Mouse (Mus musculus) cortical plate, adult 2 months (tissue): ENCODE data around the gene Slc26a10. TPM values are rescaled to one million over a fixed set of nuclear protein-coding genes. Genes with fewer than 3 reads are reported as not detected.
"Not testable (repeated sequence)": the region's sequence is repeated elsewhere in the genome, so short reads cannot be mapped to it uniquely, and the experiment has no call there.

Experiments
- H3K27ac ChIP-seq: fragments of 200-500 bp; 2 replicates; pipeline ENCODE4 v1.5.1; 2012; ENCODE audit warnings: low read length, control low read depth, inconsistent platforms; ENCODE audit not compliant: insufficient read depth
- H3K4me1 ChIP-seq: fragments of 200-500 bp; 2 replicates; pipeline ENCODE4 v1.6.1; 2011; ENCODE audit warnings: low read length; ENCODE audit not compliant: control insufficient read depth, insufficient read depth
- H3K4me3 ChIP-seq: fragments of 200-500 bp; 2 replicates; pipeline ENCODE4 v1.5.1; 2011; ENCODE audit warnings: mild to moderate bottlenecking, low read length, control low read depth; ENCODE audit not compliant: insufficient read depth
- CTCF ChIP-seq: fragments of 200-500 bp; IDR thresholded peaks from 2 replicates; pipeline ENCODE4 v1.5.1; 2011; ENCODE audit warnings: mild to moderate bottlenecking, control low read depth, low read length; ENCODE audit not compliant: insufficient read depth; ENCODE audit errors: extremely low read depth
- POLR2A ChIP-seq: fragments of 200-500 bp; IDR thresholded peaks from 2 replicates; pipeline ENCODE4 v1.6.1; 2011; ENCODE audit warnings: mild to moderate bottlenecking, low read length, control low read depth; ENCODE audit not compliant: insufficient read depth; ENCODE audit errors: extremely low read depth
- polyA plus RNA-seq: library from polyadenylated mRNA; depleted of rRNA; stranded (reverse); fragments of >200 nt; gene quantifications from 2 replicates; pipeline ENCODE4 v1.2.3, GENCODE M21; 2012

Slc26a10 gene
- polyA plus RNA-seq, 1 experiment = 8.7 TPM

GRCm38 (mm10) chr10:127138328-127139141 lies 41.9 kb downstream of the Slc26a10 start:
- H3K4me3 ChIP-seq = no peak overlapping the region
- H3K27ac ChIP-seq = no peak overlapping the region
- TF ChIP-seq CTCF (no peak), POLR2A (no peak)
- no peaks in the 10 kb centered on the region for H3K4me1 ChIP-seq

DNA sequence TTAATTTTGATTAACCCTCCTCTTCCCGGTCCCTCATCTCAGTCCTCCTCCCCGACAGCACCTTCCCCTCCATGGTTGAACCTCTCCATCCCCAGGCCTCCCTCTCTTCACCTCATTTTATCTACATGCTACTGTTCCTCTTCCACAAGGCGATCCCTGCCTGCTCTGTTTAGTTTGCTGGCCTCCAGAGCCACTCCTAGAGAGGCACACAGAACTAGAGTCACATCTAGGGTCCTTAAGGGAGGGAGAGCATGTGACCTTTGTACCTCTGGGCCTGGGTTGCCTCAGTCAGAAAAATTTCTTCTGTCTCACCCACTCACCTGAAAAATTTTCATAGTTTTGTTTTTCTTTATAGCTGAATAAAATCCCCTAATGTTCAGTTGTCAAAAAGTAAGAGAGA lies 42.5 kb downstream of the Slc26a10 start:
- TF ChIP-seq CTCF (no peak), POLR2A (no peak)
- H3K4me3 ChIP-seq = no peak overlapping the region
- no peaks in the 10 kb centered on the region for H3K4me1 ChIP-seq
- H3K27ac ChIP-seq = no peak overlapping the region

DNA sequence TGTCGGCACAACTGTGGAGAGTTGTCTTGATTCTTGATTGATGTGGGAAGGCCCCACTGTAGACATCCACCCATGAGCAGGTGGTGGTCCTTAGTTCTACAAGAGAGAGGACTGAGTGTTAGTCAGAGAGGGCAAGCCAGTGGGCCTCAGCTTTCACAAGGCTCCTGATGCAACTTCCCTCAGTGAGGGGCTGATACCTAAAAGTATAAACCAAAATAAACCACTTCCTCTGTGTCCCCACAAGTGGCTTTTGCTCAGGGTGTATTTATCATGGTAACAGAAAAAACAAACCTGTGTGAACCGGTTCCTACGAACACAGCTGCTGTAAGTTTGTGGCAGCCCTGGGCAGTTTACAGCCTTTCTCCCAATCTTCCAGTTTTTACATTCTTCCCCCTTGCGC lies 43.9 kb downstream of the Slc26a10 start:
- Histone ChIP-seq H3K27ac (no peak overlapping the region), H3K4me3 (no peak overlapping the region)
- TF ChIP-seq CTCF (no peak), POLR2A (no peak)

GRCm38 (mm10) chr10:127135118-127135836 lies 45.2 kb downstream of the Slc26a10 start:
- Histone ChIP-seq H3K27ac (no peak overlapping the region), H3K4me1 (no peaks in the 10 kb centered on the region), H3K4me3 (no peak overlapping the region)
- TF ChIP-seq CTCF (no peak), POLR2A (no peak)

More for the DNA sequence above, 43.9 kb downstream of the Slc26a10 start:
- no peaks in the 10 kb centered on the region for H3K4me1 ChIP-seq

- not testable (repeated sequence) for H3K4me1 ChIP-seq, H3K27ac ChIP-seq, H3K4me3 ChIP-seq
- TF ChIP-seq CTCF = peak; percentile 25; the same call in 1 of the 2 replicates
Measured at GRCm38 (mm10) chr10:127134394-127135035, 45.9 kb downstream of the Slc26a10 start.

- no peaks in the 10 kb centered on the region for H3K4me1 ChIP-seq
- TF ChIP-seq CTCF (no peak), POLR2A (no peak)
Measured at GRCm38 (mm10) chr10:127132469-127132868, 48.0 kb downstream of the Slc26a10 start.

DNA sequence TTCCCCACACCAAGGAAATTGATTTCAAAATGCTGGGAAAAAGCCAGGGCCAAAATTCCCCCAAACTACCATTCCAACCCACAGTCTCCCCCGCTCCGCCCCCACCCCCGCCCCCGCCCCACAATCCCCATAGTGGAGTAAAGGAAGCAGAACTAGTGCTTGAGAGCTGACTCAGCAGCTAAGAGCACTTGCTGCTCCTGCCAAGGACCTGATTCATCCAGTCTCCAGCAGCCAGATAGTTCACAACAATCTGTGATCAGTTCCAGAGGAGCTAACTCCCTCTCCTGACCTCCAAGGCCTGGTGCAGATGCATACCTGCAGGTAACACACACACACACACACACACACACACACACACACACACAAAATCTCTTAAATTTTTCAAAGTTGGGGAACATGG lies 51.0 kb downstream of the Slc26a10 start:
- Histone ChIP-seq H3K4me3 (no peak overlapping the region), H3K4me1 (no peaks in the 10 kb centered on the region), H3K27ac (no peak overlapping the region)
- TF ChIP-seq CTCF (no peak), POLR2A (no peak)

More at GRCm38 (mm10) chr10:127132469-127132868, 48.0 kb downstream of the Slc26a10 start:
- no peak overlapping the region for H3K27ac ChIP-seq
- no peak overlapping the region for H3K4me3 ChIP-seq

- Histone ChIP-seq H3K27ac (no peak overlapping the region), H3K4me1 (no peaks in the 10 kb centered on the region), H3K4me3 (no peak overlapping the region)
- no peak for TF ChIP-seq CTCF
- TF ChIP-seq POLR2A = no peak
Measured at GRCm38 (mm10) chr10:127127711-127128279, 52.6 kb downstream of the Slc26a10 start.

DNA sequence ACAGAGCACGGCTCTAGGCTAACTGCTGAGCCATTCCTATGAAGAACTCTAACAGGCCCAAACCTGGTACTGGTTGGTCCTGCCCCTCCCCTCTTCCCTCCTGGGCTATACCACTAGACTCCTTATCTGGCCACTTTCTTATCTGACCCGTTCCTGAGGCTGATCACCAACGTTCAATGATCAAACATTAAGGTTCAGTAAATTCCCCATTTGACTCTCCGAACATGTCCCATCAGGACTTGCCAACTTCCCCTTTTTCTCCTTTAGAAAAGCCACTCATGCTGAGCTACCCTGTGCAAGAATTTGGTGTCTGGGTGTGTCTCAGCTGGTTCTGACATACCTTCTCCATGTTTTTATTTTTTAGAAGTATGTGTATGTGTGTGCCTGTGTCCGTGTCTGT lies 53.9 kb downstream of the Slc26a10 start:
- H3K27ac ChIP-seq = no peak overlapping the region
- no peaks in the 10 kb centered on the region; the same call in 1 of the 2 replicates for H3K4me1 ChIP-seq
- H3K4me3 ChIP-seq = no peak overlapping the region
- TF ChIP-seq POLR2A = no peak
- TF ChIP-seq CTCF = no peak
